Mouse (Mus musculus): ENCODE results near the gene Fxn.
A peak's percentile ranks its signal among the peaks of the same experiment; 100 is the strongest.
"Not testable (repeated sequence)": the region's sequence is repeated elsewhere in the genome, so short reads cannot be mapped to it uniquely, and the experiment has no call there.

The Fxn gene

DNA sequence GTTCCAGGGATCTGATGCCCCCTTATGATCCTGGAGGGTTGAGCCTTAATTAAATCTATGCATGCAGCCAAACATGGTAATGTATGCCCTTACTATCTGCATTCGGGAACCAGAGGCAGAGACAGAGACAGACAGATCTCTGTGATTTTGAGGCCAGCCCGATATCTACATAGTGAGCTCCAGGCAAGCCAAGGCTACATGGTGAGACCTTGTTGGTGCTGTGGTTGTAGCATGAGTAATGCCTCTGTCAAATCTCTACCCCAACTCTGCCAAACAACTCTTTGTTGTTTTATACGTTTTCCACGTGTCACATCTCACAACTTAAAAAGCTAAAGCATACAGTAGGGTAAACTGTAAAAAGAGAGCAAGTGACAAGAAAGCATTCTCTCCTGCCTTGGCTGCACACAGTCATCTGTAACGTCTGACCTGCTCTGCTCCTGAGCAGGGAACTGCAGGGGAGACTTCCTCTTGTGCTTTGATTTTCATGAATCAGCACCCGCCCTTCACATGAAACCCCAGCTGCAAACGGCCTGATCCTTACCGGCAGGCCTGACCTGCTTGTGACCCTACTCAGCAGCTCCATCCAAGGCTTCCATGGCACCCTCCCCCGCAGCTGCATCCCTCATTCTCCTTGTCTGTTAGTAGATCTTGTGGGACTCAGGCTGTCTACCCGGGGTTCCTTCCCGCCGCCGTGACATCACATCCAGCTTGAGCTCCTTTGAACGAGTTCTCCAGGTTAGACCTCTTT, 38.4 kb downstream of the Fxn start:
- DNase-seq (ENCODE audit: low spot score) = no peak

DNA sequence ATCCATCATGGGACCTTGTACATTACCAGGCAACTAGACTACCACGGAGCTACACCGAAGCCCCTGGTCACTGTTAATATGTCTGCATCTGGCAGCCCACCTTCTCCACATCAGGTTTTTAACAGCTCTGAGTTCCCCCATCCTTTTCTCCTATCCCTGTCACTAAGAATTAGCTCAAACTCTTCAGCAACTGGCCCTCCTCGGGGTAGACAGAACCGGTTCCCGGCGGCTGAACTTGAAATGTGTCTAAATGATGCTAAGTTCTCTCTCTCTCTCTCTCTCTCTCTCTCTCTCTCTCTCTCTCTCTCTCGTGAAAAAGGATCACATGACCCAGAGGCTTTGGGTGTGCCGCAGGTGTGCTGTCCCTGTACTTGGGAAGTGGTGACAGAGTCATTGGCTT, 39.1 kb downstream of the Fxn start:
- DNase-seq (ENCODE audit: low spot score) = no peak

DNA sequence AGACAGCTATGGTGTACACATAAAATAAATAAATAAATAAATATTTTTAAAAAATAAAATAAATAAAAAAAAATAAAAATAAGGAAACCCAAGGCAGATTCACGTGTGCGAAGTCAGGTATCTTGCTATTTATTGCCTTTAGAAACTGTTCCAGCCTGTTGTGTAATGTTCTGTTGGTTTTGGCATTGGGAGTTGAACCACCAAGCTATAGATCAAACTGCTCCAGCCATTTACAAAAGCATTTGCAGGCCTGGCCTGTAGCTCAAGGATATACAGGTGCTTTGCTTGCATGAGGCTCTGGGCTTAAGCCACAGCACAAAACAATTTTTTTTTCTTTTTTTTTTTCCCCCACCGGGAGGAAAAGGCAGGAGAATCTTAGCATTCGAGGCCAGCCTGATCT, 42.4 kb downstream of the Fxn start:
- no peak for DNase-seq (ENCODE audit: low spot score)

DNA sequence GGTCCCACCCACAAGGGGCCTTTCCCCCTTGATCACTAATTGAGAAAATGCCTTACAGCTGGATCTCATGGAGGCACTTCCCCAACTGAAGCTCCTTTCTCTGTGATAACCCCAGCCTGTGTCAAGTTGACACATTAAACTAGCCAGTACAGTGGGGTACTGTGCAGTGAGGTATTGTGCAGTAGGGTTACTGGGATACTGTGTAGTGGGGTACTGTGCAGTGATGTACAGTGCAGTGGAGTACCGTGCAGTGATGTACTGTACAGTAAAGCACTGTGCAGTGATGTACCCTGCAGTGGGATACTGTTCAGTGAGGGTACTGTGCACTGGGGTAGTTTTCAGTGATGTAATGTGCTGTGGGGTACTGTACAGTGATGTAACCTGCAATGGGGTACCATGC, 48.0 kb downstream of the Fxn start:
- DNase-seq (ENCODE audit: low spot score) = not testable (repeated sequence)

DNA sequence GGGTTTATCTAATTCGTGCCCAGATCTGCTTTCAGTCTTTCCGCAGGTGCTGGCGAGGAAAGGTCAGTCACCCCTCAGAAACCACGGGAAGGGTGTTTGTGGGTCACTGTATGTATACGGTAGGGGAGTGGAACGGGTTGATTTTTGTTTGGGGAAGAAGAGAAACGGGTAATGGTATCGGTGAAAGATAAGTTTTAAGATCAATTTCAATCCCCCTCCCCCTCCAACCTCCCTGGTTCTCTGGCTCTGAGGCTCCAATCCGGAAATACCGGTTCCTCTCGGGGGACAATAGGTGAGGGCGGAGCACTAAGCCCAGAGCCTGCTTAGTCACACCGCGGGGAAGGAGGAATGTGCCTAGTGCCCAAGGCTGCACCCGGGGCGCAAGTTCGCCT, 55.1 kb downstream of the Fxn start:
- DNase-seq (ENCODE audit: low spot score) = peak; percentile 38

DNA sequence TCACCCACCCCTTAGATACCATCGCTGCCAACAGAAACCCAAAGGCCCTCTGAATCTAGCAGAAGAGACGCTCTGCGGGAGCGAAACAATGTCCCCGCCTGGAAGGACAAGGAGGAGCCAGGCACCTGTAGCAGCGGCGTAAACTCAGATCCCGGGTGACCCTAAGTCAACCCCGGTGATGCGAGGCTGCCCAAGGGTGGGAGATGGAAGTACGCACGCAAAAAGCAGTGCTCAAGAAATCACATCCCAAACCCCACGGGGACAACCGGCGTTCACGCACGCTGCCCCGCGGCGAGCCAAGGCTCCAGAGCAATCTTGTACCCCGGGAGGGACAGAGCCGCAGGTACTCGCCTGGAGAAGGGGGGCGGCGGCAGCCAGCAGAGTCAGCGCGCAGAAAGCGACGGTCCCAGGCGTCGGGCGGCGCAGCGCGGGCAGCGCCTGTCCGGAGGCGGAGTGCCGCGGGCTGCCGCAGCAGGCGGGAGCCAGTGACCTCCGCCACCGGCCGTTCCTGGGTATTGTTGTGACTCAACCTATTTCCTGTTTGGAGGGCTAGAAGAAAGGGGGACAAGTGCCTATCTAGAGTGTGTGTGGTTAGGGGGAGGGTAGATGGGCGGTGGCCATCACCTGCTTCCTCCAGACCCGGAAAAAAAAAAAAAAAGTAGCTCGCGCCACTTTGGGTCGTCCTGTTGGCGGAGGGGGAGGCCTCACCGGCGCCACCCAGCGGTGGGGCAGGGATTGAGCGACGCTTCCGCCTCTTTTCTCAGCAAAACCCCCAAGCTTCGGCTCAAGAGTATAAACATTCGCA, 55.7 kb downstream of the Fxn start, which contains the start of gene Tjp2:
Gene Tjp2, minus strand, starts transcription at position 531 of the 805 bp plus-strand sequence.
- DNase-seq (ENCODE audit: low spot score) = peak; percentile 34

DNA sequence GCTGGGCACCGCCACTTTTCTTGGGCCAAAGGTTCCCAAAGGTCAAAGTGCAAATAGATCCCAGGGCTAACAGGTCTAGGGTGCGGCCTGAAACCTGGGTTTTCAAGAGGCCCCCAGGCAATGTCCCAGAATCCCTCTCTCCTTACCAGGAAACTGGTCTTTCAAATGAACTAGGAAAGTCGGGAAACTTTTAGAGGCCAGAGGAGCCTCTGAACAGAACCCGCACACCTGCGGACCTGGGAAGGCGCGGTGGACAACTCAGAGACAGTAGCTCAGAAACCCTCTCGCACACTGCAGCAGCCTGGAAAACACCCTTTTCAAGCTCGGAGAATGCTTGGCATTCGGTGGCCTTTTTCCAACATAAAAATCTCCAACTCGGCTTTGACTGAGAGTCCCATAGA, 56.6 kb downstream of the Fxn start:
- DNase-seq (ENCODE audit: low spot score) = no peak

DNA sequence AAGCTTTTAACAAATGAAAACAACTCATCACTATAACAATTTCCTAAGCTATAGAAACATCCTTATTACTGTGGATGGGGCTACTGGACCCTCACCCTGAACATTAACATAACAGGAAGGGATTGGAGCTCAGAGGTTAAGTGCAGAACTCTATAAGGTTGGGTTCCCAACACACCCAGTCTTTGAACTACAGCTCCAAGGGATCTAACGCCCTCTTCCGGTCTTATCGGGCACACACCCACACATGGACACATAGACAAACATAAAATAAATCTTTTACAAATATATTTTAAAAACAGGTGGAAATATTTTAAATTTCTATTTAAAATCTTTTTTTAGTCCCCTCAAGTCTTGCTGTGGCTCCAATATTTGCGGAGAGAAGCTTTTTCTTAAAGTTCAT, 59.0 kb downstream of the Fxn start:
- no peak for DNase-seq (ENCODE audit: low spot score)

DNA sequence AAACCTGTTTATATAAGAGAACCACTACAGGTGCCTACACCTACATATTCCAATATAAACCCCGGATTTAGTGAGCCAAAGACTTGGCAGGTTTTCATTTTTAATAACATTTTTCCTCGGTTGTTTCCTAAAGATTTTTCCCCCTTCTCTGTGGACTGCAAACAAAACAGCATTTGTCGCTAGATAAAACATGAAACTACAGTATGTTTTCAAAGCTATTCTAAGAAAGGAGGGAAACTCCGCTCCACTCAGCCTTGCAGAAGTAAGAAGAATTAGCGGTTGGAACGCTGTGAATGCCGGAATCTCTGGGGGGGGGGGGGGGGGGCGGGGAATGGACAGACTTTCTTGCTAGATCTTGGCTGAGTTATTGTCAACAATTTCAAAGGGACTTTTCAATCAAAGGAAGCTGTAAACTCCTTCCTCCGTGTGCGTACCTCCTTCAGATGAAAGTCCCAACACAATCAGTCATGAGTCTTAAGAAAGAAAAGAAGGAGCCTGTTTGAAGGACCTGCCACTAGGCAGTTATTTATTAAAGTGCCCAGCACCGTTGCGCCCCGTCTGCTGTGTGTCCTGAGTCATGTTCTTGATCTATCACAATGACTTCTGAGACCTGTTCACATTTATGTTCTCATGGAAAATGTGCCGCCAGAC, 59.5 kb downstream of the Fxn start:
- no peak for DNase-seq (ENCODE audit: low spot score)

DNA sequence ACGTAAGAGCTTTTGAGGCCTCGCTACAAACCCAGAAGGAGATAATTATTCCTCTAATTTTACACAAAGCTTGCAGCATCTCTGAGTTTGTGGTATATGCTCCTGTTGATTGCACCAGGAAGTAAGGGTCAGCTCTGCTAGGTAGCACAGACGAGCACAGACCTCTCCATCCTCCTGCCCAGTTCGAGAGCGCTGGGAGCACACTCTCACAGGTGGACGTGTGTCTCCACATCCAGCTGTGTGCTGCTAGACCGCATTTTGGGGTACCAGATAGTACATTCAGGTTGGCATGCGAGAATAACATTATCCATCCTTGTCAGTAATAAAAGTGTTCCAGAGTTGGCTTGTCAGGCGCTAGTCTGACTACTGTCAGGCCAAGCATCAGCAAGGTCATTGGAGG, 61.4 kb downstream of the Fxn start:
- DNase-seq (ENCODE audit: low spot score) = no peak

DNA sequence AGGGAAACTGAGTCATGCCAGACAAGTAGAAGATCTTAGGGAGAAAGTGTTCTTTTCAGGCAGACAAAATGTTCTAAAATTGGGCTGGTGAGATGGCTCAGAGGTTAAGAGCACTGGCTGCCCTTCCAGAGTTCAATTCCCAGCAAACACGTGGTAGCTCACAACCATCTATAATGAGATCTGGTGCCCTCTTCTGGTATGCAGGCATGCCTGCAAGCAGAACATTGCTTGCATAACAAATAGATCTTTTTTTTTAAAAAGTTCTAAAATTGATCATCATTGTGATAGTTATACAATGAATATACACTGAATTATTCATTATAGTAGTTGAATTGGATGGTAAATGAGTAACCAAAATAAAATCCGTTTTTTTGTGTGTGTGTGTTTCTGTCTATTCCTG, 62.1 kb downstream of the Fxn start:
- no peak for DNase-seq (ENCODE audit: low spot score)

DNA sequence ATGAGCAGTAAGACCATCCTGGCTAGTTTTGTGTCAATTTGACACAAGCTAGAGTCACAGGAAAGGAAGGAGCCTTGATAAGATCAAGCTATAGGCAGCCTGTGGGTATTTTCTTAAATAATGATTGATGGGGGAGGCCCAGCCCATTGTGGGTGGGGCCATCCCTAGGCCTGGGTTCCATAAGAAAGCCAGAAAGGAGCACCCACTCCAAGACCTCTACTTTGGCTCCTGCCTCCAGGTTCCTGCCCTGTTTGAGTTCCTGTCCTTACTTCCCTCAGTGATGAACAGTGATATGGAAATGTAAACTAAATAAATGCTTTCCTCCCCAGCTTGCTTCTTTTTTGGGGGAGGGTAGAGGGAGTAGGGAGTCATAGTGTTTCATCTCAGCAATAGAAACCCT, 62.6 kb downstream of the Fxn start:
- DNase-seq (ENCODE audit: low spot score) = no peak

DNA sequence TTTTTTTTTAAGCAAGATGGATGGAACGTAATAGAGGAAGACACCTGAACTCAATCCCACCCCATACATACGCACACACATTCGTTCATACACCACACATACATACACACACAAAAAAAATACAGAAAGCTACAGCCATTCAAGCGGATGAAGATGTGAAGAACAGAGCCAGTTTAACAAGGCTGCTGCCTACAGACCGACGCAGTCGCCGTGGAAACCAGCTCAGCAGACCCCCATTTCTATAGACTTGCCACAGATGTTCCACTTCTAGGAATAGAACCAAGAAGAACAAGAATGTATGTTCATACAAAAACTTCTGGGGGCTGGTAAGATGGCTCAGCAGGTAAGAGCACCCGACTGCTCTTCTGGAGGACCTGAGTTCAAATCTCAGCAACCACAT, 63.6 kb downstream of the Fxn start:
- DNase-seq (ENCODE audit: low spot score) = no peak

DNA sequence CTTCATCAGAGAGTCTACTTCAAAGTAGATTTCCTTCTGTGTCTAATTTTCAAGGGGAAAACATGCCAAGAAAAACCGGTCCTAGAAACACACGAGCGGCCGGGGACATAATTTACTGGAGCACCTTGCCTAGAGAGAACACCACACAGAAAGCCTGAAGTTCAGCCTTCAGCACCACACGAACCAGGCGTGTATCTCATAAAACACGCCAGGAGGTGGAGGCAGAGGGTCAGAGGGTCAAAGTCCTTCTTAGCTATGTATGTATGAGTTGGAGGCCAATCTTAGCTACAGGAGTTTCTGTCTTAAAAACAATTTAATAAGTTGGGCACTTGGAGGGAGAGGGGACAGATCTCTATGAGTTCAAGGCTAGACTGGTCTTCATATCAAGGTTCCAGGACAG, 65.5 kb downstream of the Fxn start:
- no peak for DNase-seq (ENCODE audit: low spot score)

DNA sequence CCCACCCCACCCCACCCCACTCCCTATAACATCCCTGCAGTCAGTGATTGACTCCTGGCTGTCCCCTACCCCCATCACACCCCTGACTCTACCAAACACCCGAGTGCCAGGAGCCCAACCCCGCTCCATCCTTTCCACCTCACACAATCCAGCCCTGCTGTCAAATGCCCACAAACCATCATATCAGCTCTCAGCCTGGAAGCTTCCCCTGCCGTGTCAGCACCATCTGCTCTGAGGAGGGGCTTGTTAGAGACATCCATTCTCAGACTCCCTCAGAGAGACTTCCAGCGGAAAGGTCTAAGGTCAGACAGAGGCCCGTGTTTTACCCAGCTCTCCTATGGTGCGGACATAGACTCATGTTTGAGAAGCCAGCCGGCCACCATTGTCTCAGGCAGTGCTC, 67.1 kb downstream of the Fxn start:
- DNase-seq (ENCODE audit: low spot score) = no peak

DNA sequence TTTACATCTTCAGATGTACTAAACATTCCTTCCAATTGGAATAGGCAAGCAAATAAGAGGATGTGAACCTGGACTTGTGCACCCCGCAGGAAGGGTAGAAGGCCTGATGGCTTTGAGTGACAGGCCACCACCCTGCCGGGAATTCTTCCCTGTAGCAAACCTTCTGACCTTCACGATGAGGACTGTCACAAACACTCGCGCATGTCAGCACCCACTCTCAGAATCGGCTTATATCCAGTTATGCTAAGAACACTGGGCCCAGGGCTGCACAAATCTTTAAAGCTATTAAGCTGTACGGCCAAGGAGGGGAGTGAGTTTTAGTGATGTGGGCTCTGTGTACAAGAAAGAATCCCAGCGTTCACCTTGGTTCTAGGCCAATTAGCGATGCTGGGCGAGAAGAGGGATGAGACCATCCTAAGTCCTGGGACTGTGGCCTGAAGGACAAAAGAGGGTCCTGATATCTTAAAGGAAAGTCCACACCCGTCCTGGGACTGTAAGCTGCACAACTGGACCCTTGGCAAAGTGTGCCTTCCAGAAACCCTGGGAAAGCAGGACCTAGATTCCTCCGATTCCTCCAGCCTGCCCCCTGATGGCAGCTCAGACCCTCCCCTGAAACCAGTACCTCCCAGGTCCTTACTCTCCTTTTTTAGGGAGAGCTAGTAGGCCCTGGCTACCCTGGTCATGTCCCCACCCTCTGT, 67.7 kb downstream of the Fxn start:
- DNase-seq (ENCODE audit: low spot score) = no peak
